Mouse (Mus musculus) layer of hippocampus, adult 8-10 months (tissue): ENCODE results near the gene Hoxd9. TPM values are rescaled to one million over a fixed set of nuclear protein-coding genes. Genes with fewer than 3 reads are reported as not detected.

Experiments used
- DNase-seq, 2 experiments: peaks; one replicate each; pipeline ENCODE4 v3.0.0; 2022; ENCODE audit warnings: low spot score in 2 of 2
- total RNA-seq, 4 experiments: library from RNA; stranded (reverse); gene quantifications; 2 replicates each; pipeline ENCODE4 v1.2.4; 2022

Hoxd9 gene
- total RNA-seq, 4 experiments from 2014 or later, result not detected

DNA sequence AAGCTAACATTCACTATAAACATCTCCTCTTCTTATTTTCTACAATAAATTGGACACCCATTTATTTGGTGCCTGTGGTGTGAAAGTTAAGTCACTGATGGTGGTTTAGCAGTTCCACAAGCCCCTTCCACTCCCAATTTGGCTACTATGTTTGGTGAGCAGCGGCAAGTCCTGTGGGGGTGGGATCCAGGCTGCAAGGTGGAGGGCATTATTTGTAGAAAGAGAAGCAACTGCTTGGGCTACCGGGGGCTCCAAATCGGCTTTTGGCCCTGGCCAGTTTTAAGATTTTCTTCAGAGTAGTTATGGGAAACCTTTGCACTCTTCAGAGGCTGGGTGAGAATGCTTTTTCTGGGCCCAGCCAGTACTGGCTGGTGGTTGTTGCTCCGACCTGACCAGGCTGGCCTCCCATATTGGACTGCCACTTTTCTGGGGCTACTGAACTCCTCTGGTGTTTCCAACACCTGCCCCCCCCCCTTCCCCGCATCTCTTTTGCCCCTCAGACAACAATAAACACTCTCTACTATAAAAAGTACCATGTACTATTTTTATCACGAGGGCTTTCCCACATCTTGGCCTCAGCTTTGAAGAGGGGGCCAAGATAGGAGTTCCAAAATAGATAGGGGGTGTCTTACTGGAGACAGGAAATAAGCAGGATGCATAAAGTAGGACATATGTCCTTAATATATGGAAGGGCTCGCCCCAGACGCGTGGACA, 34.4 kb downstream of the Hoxd9 start:
- DNase-seq, result no peak

DNA sequence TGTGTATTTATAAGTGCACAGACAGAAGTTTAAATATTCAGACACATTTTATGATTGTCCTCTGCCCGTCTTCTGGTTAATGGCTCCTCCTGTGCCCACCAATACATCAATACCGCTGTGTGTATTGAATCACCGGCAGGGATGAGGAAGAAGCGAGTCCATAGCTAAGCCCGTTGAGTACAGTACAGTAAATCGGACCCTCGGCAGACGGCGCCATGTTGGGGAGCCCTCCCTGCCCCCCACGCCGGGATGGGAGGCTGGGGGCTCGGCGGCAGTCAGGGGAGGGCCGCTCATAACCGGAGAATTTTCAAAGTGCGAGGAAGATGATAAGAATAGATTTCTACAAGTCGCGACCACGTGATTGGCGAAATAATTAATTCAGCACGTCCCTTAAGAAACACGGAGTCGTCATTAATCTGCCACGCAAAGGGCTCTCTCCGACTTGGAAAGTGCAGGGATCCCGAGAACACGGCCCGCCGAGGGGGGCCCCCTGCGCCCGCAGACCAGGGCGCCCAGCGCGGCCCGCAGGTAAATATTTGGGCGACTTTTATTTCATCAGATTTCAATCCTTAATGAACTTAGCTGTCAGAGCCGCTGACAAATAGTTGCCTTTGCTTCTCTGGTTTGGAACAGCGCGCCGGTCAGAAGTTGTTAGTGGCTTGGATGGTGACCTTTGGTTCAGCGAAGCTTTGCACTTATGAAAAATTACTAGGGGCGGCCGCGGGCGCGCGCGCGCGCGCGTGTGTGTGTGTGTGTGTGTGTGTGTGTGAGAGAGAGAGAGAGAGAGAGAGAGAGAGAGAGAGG, 35.2 kb downstream of the Hoxd9 start:
- DNase-seq, result no peak

DNA sequence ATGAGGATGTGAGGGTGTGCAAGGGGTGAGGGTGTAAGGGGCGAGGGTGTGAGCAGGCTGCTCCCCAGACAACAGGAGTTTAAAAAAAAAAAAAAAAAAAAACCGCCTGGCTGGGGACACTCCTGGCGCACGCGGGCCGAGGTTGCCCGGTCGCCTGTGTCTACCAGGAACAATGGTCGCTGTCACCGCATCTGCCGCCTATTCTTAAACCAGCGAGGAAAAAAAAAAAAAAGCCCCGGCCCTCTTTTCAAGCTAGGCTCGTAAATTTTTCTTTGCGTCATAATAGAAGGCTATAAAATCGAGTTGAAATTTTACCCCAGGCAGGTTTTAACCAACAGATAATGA, 35.8 kb downstream of the Hoxd9 start:
- DNase-seq, result no peak

DNA sequence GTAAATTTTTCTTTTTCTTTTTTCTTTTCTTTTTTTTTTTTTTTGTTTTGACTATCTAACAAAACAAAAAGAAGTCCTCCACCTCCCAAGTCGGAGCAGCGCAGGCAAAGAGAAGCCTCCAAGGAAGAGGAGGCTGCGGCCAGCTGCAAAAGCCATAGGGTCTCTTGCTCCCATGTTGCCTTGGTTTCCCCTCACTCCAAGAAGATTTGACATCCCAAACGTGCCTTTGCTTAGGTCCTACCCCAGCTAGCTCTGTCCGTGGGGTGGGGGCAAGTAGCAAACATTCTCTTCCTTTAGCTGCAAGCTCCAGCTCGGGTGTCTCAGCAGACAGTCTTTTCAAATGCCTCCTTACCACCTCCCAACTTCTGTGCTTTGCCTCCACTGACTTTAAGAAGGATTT, 36.2 kb downstream of the Hoxd9 start:
- DNase-seq, result no peak

DNA sequence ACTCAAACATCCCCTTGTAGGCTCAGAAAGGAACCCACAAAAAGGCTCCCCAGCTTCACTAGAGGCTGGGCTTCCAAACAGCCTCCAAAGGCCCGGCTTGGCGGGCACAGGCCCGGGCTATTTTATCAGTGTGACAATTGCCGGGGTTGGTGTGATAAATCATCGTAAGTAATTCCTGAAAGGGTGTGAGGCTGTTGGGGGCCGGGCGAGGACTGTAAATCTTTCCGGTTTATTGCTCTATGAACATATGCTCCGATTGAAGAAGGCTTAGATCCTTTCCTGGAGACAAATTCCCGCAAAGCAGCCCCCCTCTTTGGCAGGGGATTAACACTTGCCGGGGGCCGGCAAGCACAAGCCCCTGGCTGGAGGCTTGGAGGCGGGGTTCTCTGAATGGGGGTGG, 36.9 kb downstream of the Hoxd9 start:
- DNase-seq, result no peak

DNA sequence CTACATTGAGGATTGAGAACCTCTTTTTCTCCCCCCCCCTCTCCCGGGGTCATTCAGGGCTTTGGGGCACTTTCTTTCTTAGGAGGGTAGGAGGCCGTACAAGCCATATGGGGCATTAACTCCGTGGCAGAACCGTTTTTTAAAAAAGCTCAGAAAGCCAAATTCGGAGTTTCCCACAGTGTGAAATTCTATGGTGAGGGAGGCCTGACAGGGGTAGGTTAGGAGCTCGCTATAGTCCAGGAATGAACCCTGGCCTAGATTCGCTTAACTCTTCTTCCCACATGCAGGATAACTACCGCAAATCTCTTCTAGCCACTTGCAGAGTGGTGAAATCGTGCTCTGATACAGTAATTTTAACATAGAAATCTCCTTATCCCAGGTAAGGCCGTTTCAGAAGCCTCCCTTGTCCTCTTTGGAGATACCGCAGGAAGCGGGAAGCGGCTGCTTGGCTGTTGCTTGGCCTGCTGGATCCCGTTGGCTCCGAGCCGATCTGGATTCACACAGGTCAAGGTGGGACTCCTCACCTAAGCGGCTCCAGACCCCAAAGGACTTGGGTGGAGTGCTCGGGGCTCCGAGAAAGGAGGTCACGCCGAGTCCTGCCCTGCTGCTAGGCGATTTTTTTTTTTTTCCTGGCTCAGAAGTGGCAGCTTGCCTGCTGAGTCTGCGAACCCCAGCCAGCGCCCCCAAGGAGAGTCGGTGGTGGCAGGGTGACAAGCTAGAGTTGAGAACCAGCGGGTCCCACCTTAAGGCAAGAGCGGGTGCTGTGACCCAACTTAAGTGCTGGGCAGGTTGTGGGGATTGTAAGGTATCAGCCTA, 37.7 kb downstream of the Hoxd9 start:
- no peak for DNase-seq

DNA sequence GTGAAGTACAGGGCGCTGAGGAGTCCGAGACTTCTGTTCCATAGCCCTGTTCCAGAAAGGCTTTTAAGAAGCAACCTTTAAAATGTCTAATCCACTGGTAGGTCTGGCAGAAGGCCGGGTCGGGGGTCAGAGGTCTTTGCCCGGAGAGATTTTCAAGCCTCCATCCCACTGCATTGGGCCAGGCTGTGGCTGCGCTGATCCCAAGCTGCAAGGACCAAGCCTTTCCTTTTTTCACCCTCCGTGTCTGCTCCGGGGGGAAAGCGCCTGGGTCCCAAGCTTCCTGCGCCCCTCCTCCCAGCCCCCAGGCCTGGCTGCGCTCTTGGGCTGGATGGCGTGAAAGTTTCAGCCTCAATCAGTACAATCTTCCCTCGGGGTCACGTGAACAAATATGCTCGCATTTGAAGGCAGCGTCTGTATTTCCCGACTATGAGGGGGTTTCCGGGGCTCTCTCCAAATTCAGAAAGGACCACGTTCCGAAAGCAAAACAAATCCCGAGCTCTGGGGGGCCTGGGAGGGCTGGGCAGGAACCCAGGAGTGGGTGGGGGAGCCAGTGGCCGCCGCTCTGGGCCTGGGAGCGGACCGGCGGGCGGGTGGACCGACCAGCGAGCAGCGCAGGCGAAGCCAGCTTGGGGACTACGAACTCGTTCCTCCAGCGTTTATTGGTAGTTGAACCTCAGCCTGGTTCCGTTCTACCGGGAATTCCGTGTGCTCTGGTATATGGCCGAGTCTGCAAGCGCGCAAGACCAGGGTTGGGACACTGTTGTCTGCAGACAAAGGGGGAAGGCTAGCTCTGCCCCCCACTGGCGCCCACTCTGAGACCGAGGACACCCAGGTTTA, 38.5 kb downstream of the Hoxd9 start:
- no peak for DNase-seq

DNA sequence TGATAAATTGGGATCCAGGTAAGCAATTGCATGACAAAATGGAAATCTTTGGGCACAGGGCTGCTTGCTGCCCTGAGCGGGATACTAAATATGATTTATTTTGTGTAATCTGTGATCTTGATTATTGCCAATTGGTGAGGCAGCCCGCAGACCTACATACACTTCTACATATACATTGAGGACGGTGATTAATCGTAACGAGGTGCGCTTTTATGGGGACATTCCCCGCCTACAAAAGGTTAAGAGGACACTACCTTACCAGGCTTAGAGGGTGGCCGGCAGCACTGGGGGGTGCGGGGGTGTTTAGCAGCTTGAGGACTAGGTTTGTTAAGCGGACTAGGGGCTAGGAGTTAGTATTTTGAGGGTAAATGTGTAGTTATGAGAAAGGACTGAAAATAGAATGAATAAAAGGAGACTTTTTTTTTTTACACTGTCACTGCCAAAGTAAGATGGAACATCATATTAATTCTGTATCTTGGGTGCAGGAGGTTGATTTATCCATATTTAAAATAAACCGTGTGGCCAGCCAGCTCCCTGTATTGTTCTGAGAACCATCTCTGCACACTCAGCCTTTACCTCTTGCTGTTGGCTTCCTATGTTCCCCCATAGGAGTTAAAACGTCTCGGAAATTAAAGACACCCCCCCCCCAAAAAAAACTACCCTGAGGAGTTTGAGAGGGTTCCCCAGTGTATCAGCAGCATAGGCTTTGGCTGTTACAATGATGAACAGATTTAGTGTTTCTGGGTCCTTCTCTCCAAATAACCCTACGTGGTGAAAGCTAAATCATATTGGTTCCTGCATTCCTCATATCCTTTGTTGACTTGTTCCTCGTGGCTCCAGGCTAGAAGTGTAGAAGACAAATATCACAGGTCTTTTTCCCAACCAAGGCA, 39.4 kb downstream of the Hoxd9 start:
- DNase-seq, result no peak

DNA sequence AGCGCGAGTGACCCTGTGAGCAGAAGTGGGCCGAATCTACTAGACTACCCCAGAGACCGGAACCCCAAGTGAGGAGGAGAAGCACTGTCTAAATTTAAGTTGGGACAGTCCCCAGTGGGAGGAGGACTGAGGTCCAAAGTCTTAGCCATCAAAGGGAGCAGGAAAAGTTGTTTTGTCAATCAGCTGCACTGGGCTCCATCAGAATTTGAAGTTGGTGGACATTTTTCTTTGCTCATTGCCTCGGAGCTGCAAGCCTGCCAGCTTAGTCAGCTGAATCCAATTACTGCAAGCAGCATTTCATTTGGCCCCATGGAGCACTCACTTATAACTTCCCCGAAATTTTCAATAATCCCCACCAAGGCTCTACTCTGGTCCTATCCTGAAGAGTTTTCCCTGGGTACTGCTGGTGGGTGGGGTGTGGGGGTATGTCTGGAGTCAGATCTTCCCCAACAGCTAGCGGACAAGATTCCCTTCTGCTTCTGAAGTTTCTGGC, 40.1 kb downstream of the Hoxd9 start:
- DNase-seq, result no peak

DNA sequence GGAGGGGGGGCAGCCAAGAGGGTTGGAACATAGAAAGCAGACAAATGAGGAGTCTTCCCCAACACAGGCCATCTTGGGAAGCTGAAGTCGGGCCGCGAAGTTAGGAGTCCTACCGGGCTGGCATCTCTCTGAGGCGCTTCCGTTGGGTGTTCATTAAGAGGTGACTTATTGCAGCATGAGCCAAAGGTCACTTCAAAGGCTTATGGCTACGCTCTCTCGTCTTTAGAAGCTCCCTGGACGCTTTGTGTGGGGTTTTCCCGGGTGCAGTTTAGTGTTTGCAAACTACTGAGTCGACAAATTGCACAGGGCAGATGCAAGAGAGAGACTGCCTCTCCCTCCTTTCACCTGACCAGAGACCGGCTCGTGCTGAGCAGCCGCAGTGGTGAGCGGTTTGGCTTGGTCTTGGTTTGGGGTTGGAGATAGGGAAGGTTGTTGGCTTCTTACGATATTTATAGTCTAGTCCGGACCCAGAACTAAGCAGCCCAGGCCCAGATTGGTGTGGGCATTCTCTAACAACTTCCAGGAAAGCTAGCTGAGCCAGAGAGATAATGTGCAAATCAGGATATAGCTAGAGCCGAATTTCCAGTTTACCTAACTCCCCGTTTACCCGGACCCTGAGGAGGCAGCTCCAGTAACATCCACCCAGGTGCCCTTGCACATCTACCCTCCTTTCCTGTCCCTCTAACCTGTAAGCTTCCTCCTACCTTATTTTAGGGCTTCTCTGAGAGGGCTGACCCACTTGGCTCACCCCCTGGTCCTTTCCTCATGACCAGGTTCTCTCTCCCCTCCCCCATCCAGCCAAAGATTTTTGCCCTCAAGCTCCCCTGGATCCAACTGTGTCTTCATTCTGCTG, 41.3 kb downstream of the Hoxd9 start:
- DNase-seq, result no peak

DNA sequence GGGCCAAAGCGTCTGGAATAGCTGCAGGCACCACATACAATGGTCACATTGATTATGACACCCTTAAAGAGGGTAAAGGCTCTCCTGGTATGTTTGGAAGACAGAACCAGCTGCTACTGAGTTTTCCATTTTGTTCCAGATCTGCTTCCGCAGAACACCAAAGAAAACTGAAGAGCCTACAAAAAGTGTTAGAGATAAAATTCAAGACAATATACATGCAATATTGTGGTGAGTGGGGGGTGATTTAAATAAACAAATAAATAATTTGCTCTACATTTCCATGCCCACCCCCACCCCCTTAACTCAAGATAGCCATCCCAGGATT, 41.9 kb downstream of the Hoxd9 start:
- DNase-seq, result no peak

DNA sequence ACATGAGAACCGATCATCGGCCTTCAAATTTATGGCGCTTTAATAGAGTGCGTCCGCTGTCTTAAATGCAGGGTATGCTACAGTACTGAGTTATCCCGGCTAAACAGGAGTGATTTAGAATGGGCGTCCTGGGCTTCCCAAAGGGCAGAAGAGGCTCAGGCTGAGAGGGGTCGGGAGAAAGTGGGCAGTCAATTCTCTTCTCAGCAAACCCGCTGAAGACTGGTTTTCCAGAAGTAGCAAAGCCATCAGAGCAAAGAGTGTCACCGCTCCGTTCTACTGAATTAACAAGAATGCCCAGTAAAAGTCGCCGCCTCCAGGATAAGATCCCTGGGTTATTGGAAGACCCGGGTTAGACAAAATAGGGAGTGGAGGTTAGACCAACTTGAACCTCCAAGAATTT, 42.3 kb downstream of the Hoxd9 start:
- no peak for DNase-seq

DNA sequence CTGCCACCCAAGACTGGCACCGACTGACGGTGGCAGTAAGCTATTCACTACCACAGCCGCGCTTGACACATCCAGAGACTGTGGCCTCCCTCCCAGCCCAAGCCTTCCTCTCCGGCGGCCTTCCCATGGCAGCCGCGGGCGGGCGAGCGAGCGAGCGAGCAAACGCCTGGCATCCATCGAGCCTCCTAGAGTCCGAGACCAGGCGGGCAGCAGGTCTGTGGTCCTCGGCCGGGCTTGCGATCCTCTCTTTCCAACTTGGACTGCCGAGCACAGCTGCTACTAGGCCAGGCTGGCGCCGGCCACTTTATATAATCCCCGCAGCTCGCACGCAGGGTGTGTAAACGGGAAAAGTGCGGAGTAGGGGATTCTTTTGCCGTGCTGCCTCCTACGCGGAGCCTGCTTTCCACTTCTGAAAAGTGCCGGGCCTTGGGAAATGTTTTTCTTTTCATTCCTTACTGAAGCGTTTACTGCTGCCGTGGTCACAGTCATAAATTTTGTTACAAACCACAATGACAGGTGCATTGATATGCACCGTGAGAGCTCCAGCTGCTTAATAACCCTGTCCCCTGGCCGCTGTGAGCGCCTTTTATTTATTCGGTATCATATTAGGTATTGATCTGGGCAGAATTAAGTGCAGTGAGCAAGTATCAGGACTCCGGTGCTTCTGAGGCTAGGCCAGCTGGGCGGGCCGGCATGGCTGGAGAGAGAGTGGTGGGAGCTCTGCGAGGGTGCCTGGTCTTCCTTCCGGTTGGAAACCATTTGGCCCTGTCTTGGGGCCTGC, 43.0 kb downstream of the Hoxd9 start:
- DNase-seq, result no peak

DNA sequence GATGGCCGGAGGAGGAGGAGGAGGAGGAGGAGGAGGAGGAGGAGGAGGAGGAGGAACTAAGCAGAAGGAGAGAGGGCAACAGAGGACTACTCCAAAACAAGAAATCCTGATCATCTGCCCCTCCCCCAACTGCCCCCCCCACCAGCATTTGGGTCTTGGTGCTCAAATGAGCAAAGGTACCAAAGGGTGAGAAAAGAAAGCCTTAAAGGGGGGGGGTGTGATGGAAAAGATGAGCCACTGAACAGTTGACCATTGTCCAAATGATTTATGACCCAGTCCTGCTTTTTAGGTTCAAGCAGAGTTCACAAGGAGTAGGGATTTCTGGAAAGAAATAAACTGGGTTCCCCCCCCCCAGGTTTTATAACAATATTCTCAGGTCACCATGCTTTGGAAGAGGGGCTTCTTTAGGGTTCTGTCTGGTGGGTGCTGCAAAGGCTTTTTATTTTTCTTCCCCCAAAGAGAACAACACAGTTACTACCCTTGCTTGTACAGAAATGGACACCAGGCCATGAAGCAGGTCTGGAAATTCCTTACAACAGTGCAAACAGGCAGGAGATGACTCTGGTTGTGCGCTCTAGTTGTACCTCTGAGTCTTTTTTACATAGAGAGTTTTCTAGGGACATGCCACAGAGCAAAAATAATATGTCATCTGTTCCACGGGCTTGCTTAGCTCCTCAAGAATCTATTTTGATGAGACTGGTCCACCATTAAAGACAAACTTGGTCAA, 43.9 kb downstream of the Hoxd9 start:
- no peak for DNase-seq

DNA sequence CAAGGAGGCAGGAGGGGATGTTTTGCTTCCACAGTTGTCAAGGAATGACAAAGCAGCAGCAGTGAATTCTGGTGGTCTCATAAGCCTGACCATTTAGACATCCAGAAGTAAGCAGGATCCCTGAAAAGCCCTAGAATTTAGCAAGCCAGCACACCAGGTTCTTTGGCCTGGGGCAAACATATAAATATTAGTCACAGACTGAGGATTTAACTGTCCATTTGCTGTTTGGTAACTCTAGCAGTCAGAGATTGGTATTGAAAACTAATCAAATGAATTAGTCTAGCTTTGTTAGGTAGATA, 44.4 kb downstream of the Hoxd9 start:
- no peak for DNase-seq

DNA sequence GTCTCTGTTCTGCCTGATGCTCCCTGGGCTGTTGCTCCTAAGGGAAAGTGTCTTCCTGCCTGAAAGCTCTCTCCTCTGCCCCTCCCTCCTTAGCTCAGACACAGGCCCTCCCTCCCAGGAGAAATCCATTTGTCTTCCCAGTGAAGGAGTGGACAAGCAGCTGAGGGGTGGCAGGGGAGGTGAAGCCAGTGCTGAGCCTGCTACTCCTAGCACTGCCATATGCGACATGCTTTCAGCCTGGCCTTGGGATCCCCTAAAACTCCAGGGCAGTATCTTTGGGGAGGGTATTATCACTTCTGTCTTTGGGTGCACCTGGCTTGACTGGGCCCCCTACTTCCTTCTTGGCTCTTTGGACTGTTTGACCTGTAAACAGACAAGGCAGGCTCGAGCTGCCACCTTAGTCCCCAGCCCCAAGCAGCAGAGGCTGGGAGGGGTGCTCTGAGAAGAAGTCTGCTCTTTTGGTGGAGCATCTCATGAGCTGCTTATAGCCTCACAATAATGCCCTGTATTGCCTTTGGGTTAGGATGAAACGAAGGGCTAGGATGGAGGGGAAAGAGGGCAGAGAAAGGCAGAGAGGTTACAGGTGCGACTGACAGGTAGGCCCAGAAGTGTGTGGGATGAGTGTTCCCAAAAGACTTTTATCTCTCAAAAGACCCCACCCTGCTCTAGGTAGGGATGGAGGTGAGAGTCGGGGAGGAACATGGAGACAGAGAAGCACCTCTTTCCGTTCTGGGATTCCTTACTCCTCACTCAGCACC, 48.2 kb downstream of the Hoxd9 start:
- DNase-seq, result no peak

DNA sequence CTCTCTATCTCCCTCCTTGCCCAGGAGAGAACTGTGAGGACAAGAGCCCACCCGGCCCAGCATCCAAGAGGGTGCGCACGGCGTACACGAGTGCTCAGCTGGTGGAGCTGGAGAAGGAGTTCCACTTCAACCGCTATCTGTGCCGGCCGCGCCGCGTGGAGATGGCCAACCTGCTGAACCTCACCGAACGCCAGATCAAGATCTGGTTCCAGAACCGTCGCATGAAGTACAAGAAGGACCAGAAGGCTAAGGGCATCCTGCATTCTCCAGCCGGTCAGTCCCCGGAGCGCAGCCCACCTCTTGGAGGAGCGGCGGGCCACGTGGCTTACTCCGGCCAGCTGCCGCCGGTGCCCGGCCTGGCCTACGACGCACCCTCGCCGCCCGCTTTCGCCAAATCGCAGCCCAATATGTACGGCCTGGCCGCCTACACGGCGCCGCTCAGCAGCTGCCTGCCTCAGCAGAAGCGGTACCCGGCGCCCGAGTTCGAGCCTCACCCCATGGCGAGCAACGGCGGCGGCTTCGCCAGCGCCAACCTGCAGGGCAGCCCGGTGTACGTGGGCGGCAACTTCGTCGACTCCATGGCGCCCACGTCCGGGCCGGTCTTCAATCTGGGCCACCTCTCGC, 48.9 kb downstream of the Hoxd9 start:
- no peak for DNase-seq
